Mouse (Mus musculus) brain, adult 2 months (tissue): ENCODE results near the gene Cic.
A peak's percentile ranks its signal among the peaks of the same experiment; 100 is the strongest.

ENCODE experiments used
- DNase-seq: peaks from one replicate; pipeline ENCODE4 v3.0.0; 2011; ENCODE audit warnings: low read depth, low spot score

Cic gene

DNA sequence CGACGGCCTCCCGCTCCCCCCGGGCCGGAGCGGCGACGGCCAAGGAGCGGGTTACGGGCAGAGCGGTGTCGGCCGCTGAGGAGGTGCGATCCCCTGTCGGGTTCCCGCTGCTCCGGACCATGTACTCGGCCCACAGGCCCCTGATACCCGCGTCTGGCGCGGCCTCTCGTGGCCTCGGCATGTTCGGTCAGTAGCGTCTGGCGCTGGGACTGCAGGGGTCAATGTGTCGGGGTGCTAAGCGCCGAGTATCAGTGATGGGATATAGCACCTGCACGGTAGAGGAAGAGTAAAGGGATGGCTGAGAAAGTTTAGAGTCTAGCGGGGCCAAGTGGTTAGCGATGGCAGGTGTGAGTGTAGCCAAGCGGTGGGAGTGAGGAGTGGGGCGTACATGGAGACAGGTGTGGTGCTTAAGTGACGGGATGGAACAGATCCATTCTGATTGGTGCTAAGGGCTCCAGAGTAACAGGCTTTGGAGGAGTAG lies 15.3 kb downstream of the Cic start:
- DNase-seq: peak; percentile 67

DNA sequence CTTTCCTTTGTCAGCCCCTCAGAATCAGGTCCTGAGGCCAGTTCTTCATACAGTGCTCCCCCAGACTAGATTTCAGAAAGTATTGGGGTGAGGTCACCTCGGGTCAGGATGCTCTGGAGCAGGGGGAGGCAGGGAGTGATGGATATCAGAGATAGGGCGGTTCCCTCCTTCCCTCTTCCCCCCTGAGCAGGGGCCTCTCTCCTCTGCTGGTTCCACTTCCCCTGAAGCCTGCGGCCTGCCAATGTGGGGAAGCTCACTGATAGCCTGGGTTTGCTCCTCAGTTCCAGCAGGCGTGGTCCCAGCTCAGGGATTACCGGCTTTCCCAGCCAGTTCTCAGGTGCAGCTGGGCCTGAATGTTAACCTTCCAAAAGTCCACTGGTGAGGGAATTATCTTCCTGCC lies 16.1 kb downstream of the Cic start:
- no peak for DNase-seq

DNA sequence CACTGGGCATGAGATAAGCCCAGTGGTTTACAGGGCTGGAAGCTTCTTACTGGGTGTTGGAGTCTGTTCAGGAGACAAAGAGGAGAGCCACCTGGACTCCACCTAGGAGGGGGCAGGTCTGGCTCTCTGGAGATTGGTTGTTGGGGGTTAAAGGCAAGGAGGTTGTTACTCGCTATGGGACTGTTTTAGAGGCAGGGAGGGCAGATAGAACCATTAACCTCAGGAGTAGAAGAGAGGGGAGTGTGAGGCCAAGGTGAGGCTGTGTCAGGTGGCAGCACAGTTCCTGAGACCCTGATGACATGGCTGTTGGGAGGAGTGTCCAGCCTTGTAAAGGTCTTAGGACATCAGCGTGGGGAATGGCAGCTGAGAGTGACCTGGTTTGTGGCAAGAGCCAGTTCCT lies 16.7 kb downstream of the Cic start:
- no peak for DNase-seq

DNA sequence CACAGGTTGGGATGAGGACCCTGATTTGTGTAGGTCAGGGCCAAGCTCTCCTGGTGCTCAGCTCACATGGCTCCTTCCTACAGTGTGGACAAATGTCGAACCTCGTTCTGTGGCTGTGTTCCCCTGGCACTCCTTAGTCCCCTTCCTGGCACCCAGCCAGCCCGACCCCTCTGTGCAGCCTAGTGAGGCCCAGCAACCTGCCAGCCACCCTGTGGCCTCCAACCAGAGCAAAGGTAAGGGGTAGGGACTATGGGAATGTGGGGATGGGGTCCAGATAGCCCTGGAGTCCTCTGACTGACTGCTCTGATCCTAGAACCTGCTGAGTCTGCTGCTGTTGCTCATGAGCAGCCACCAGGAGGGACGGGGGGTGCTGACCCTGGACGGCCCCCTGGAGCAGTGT lies 17.3 kb downstream of the Cic start:
- no peak for DNase-seq

DNA sequence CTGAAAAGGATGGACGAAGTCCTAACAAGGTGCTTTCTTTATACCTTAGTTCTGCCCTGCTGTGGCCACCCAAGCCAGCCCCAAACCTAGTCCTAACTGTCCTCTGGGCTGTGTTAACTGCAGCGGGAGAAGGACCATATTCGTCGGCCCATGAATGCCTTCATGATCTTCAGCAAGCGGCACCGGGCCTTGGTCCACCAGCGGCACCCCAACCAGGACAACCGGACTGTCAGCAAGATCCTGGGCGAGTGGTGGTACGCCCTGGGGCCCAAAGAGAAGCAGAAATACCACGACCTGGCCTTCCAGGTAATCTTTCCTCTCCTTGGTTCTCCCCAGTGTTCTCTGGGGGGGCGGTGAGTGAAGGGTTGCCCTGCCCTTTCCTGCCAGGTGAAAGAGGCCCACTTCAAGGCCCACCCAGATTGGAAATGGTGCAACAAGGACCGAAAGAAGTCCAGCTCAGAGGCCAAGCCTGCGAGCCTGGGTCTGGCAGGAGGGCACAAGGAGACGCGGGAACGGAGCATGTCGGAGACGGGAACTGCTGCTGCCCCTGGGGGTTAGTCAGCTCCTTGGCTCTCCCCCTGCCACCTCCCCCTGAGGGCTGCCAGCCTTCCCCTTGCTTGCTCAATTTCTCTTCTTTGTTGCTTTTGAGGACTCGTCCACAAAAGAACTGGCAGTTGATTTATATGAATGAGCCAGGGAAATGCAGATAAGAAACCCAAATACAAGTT lies 18.2 kb downstream of the Cic start:
- DNase-seq: no peak

DNA sequence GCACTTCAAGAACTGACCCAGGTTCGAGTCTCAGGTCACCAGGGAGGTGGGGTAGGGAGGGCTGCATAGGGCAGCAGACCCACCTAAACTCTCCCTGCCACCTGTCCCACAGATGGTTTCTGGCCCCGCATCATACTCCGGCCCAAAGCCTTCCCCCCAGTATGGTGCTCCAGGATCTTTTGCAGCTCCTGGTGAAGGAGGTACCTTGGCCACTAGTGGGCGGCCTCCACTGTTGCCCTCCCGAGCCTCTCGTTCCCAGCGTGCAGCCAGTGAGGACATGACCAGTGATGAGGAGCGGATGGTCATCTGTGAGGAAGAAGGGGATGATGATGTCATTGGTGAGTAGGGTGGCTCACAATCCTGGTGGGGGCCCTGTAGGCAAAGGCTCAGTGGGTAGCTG lies 19.5 kb downstream of the Cic start:
- no peak for DNase-seq

DNA sequence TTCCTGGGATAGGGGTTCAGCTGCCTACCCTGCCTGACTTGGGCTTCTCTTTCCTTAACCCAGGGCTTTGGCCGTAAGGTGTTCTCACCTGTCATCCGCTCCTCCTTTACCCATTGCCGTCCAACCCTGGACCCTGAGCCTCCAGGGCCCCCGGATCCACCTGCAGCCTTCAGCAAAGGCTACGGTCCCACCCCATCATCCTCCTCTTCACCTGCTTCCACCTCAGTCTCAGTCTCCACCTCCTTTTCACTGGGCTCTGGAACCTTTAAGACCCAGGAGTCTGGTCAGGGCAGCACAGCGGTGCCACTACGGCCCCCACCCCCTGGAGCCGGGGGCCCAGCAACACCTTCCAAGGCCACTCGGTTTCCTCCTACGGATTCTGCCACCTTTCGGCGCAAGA lies 20.5 kb downstream of the Cic start:
- no peak for DNase-seq

DNA sequence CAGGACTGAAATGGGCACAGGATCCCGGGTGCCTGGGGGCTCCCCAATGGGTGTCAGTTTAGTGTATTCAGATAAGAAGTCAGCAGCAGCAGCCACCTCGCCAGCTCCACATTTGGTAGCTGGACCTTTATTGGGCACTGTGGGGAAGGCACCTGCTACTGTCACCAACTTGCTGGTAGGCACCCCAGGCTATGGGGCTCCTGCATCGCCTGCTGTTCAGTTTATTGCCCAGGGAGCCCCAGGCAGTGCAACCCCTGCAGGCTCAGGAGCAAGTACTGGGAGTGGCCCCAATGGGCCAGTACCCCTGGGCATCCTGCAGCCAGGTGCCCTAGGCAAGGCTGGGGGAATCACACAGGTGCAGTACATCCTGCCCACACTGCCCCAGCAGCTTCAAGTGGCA lies 21.2 kb downstream of the Cic start:
- DNase-seq: no peak

DNA sequence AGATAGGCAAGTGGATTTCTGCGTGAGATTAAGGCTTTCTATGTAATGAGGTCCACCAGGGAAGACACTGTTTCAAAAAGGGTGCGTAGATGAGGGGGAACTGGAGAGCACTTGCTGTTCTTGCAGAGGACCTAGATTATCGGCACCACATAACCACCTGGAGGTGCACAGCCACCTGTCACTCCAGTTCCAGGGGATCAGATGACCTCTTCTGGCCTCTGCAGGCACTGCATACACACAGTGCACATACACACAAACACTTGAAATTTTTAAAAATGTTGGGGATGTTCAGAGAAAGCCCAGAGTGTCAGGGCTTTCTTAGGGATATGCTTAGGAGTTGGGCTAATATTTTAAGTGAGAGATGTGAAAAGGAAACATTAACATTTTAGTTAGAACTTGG lies 22.4 kb downstream of the Cic start:
- DNase-seq: no peak

DNA sequence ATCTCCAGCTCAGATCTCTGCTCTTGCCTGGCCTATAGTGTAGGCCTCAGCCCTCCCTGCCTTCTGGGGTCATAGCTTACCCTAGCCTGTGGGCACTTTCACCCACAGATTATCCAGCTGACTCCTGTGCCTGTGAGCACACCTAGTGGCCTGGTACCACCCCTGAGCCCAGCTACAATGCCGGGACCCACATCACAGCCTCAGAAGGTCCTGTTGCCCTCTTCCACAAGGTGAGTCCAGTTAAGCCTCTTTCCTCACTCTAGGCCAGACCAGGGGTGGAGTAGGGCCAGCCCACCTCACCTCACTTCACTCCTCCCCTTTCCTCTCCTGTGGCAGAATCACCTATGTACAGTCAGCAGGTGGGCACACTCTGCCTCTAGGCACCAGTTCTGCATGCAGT lies 23.0 kb downstream of the Cic start:
- DNase-seq: no peak

DNA sequence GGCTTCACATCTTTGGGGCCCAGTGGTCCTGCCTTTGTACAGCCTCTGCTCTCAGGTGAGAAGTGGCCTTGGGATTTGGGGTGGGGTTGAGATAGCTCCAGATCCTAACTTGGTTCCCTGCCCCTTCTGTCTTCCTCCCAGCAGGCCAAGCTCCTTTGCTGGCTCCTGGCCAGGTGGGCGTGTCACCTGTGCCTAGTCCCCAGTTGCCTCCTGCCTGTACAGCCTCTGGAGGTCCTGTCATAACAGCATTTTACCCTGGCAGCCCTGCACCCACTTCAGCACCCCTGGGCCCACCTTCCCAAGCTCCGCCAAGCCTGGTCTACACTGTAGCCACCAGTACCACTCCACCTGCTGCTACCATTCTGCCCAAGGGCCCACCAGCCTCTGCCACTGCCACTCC lies 23.4 kb downstream of the Cic start:
- DNase-seq: no peak

DNA sequence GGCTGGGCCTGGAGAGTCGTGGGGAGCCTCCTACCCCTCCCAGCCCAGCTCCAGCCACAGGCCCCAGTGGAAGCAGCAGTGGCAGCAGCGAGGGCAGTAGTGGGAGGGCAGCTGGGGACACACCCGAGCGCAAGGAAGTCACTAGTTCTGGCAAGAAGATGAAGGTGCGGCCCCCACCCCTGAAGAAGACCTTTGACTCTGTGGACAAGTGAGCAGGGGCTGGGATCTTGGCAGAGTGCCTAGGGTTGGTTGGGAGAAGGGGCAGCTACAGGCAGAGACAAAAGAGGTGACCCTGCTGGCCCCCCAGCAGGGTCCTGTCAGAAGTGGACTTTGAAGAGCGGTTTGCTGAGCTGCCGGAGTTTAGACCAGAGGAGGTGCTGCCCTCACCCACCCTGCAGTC lies 24.6 kb downstream of the Cic start:
- no peak for DNase-seq

DNA sequence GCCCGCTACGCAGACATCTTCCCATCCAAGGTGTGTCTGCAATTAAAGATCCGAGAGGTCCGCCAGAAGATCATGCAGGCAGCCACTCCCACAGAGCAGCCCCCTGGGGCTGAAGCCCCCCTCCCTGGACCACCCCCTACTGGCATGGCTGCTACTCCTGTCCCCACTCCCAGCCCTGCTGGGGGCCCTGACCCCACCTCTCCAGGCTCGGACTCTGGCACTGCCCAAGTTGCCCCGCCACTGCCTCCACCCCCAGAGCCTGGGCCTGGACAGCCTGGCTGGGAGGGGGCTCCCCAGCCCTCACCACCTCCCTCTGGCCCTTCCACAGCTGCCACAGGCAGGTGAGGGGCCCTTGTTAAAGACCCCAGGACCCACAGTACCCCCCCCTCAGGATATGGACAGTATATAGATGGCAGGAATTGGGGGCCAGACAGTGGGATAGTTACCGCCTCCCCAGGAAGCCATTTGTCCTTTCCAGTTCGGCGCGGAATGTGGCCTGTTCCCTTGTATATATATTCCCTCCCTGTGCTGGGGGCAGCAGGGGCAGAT lies 25.8 kb downstream of the Cic start:
- DNase-seq: no peak

DNA sequence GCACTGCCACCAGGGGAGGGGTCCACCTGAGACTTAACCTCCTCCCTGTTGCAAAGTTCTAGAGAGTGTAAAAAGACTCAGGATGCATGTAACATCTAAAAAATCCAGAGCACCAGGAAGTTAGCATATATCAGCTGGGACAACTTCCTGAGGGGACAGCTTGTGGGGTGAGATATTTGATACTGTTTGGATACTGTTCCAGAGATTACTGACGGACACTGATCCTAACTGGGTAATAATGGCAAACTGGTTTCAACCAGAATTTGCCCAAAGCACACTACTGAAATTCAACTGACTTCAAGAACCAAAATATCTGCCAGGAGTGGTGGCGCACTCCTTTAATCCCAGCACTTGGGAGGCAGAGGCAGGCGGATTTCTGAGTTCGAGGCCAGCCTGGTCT lies 27.0 kb downstream of the Cic start:
- no peak for DNase-seq

DNA sequence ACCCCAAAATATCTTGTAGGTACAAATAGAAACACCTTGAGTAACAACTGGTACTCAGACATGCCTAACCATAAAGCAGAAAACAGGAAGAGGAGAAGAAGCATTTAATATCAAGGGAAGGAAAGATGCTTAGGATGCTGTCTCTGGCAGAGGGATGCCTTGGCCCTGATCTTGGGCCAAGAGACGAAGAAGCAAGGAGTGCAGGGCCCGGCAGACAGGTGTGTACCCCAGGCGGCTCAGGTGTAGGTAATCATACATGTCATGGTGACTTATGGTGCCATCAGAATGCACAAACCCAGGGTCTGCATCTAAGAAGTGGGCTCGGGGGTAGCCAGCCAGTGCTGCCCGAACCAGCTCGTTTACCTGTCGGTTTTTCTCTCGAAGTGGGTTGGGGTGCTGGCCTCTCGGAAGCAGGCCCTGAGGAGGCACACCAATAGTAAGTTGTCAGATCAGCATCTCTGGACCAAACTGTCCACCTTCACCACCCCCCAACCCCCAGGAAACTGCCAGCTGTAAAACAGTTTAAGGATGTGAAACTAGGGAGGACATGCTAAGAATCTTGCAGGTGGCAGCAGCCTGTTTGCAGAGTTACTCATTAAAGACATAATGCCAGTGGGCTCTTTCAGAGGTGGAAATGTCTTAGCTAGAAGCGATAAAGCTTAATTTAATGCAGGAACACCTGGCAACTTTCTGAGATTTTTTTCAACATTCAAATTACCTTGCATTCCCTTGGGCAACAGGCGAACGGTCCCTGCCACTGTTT lies 27.6 kb downstream of the Cic start:
- DNase-seq: no peak

DNA sequence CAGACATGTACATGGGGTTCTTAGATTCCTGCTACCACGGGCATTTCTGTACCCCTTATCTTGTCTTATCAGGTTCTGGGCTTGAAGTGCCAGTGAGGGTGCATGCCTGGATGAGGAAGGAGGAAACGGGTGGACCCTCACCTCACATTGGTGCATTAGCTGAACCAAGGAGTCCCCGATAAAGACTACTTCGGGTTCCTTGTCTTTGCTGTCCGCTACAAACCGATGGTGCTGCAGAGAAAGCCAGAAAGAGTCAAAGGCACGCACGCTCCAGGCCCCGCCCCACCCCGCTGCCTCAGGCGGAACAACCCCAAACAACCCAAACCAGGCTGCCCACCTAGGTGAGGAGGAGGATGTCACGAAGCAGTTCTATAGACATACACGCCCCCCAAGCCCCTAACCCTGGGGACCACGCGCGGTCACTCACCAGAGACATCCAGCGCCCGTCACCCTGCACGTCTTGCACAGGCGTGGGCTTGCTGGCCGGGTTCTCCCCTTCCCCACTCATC lies 29.5 kb downstream of the Cic start:
- DNase-seq: peak; percentile 33

DNA sequence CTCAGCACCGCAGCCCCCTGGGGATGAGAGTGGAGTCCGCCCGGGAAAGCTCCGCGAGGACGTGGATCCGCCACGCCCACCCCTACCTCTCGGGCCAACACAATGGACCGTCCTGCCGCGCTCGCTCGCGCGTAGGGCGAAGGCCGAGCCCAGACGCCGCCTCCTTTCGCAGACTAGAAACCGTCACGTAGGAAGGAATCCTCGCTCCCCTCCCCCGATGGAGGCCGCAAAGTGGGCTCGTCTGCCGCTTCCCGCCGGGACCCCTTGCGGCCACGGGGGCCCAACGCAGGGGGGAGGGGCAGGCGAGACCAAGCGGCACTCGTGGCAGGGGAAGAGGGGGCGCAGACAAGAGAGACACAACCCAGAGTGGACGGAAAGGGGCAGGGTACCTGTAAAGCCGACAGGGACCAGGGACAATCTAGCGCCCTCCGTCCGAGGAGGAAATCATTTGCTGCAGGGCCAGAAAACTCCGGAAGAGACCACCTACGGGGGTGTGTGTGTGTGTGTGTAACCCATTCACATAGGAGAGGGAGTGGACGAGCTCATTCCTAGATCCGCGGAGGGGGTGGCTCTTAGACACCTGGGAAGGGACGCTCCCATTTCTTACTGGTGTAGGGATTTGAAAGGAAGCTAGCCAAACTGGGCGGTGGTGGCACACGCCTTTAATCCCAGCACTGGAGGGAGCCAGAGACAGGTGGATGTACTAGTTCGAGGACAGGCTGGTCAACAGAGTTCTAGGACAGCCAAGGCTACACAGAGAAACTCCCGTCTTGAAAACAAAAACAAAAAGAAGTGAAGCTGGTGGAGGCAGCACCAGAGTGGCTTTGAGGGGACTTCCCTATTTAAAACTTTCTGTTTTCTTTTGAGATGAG lies 30.2 kb downstream of the Cic start, which contains the start of gene Pafah1b3:
Pafah1b3 (minus strand) TSS at position 533 of the 872 bp plus-strand sequence.
- DNase-seq: peak; percentile 99

DNA sequence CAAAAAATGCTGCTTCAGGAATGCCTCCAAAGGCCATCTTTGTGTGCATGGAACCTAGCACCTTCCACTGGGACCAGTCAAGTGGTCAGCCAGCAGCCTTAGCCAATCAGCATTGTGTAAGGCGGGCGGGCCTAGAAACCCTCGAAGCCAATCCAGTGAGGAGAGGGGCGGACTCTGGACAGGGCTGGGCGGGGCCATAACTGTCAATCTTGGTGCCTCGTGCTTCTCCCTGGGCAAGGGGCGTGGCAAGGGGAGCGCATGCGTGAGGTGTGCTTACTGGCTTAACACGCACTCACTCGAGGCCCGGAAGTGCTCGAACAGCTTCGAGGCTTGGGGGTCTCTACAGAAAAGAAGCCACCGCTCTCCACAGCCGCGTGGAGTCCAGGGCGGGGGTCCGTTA lies 33.6 kb downstream of the Cic start, which contains the start of gene Prr19:
Prr19 (plus strand) TSS at position 349 of the 400 bp plus-strand sequence.
- DNase-seq: peak; percentile 41

DNA sequence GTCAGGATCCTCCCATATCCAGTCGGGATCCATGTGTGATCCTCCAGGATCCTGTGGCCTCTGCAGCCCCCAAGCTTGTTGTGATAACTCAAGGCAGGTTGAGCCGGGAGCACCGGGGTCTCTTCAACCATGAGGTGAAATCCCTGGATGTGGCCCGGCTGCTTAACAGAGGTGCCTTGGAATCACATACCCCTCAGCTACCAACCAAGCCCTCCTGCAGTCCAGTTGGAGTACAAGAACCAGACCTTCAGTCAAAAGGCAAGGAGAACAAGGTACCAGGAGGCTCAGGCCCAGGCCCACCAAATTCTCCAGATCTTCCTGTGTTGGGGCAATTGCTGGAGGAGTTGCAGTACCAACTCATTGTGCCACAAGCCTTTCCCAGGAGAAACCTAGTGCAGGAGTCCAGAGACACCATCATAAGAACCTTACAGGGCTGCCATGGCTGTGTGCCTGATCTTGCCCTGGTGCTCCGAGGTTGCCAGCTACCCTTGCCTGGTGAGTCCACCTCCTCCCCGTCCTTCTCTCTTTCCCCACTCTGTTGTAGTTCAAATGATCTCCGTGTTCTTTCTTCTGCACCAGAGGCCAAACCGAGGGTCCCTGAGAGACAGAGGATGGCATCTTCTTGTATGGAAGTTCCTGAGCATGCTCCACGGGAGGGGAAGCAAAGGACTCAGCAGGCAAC lies 35.6 kb downstream of the Cic start:
- no peak for DNase-seq

DNA sequence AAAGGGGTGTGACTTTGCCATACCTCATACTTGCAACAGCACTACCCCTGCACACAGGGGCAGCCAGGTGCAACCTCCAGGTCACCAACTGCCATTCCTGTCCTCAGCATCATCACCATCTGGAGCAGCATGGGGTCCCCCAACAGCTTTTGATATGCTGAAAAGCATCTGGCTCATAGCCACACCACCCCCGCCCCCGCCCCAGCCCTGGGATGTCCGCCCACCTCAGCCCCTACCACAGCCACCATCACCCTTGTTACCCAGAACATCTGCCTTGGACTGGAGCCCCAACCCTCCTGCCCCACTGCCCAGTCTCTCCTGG lies 36.1 kb downstream of the Cic start:
- no peak for DNase-seq

DNA sequence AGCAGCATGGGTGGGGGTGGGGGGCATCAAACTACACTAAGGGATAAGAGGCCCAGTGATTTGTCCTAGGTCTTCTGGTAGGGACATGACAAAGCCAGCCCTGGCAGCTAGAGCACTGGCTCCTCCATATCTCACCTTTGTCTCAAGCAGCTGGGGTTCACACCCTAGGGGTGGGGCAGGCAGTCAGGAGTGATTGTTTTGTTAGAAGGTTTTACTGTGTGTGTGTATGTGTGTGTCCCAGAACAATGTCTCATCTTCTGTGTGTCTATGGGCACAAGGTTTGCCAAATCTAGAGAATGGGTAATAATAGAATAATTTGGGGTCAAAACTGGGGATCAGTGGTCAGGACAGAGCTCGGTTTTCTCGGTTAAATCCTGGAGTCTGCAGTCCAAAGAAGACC lies 38.0 kb downstream of the Cic start:
- DNase-seq: no peak
